Mouse (Mus musculus) hematopoietic stem cell, adult 5-6 weeks (primary cell): ENCODE results near the gene Hist1h4h. TPM values are rescaled to one million over a fixed set of nuclear protein-coding genes. Genes with fewer than 3 reads are reported as not detected.
"Not testable (repeated sequence)": the region's sequence is repeated elsewhere in the genome, so short reads cannot be mapped to it uniquely, and the experiment has no call there.

Experiments
- ATAC-seq, 2 experiments: fragments of 125-278 bp in 1 of 2; replicated peaks in 1 of 2; 2 replicates each; pipeline ENCODE4 v1.8.0; 2016 to 2017; ENCODE audit warnings: inconsistent platforms in 2 of 2, mild to moderate bottlenecking in 2 of 2, moderate number of reproducible peaks in 2 of 2, low read depth in 1 of 2, moderate TSS enrichment in 1 of 2; ENCODE audit not compliant: low FRiP score in 2 of 2, poor library complexity in 2 of 2, severe bottlenecking in 2 of 2, insufficient read depth in 1 of 2, low TSS enrichment in 1 of 2
- total RNA-seq: library from RNA; stranded (forward); fragments of 172-1452, 232-1000 nt; gene quantifications from 2 replicates; pipeline ENCODE4 v1.2.3, GENCODE M21; 2017

Hist1h4h gene
- total RNA-seq, 1 experiment from 2014 or later = 427 TPM

DNA sequence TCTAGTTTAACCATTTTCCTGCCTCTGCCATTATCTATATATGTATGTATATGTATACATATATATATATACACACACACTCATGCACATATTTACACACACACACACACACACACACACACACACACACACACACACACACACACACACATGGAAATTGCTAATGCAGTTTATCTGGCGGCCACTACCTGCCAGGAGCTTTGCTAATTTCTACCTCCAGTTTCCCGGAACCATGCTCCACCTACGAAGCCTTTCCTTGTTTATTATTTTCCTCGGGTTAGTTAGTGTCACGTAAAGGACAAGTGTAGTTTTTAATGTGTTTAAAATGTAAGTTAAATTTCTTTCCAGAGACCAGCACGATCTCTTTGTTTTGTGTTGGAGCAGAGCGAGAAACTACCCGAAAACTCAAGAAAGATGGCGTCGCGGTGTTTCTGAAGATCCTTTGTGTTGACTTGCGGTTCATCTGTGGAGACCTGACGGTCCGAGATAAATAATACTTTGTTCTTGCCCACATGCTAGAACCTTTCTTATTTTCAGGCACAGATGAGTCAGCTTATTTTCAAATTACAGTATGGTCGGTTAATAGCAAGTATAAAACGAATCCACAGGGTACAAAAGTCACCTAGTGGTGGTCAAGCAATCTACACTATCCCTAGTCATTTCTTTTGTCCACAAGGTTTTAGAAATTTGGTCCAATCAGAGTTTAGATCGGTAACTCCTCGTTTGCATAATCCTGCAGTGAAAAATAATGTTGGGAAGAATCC lies 32.0 kb downstream of the Hist1h4h start:
- peak; percentile 50 to 58; a peak in 3 of 4 replicates for ATAC-seq

DNA sequence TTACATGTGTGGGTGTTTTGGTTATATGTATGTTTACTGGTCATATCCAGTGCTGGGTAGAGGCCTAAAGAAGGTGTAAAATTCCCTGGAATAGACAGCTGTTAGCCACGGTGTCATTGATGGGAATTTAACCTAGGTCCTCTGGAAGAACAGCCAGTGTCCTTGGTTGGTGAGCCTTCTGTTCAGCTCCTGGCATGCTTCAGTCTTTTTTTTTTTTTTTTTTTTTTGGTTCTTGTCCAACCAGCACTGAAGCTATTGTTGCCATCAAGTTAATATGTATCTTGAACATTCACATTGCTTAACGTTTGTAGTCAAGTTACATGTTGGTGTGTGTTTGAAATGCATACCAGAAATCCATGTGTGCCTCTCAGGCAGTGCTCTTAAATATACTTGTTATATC lies 33.6 kb downstream of the Hist1h4h start:
- ATAC-seq = no peak

DNA sequence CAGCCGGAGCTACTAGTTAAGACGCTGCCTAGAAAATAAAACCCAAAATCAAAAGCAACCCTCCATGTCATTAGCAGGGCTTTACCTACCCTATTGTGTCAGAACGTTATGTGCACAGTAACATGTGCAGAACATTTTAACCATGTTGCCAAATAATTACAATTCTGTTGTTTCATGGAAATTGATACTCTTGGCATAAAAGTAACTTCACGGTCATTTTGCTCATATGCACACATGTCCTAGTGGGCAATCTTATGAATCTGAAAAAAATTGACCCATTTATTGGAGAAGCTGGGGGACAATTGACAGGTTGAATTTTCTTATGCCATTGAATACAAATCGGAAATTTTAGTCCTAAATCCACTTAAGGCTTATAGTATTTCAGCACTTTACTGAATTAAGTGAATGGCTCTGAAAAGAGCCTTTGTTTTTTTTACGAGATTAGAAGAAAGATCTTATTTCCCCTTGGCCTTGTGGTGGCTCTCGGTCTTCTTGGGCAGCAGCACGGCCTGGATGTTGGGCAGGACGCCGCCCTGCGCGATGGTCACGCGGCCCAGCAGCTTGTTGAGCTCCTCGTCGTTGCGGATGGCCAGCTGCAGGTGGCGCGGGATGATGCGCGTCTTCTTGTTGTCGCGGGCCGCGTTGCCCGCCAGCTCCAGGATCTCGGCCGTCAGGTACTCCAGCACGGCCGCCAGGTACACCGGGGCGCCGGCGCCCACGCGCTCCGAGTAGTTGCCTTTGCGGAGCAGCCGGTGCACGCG lies 39.6 kb downstream of the Hist1h4h start:
- ATAC-seq = not testable (repeated sequence)

DNA sequence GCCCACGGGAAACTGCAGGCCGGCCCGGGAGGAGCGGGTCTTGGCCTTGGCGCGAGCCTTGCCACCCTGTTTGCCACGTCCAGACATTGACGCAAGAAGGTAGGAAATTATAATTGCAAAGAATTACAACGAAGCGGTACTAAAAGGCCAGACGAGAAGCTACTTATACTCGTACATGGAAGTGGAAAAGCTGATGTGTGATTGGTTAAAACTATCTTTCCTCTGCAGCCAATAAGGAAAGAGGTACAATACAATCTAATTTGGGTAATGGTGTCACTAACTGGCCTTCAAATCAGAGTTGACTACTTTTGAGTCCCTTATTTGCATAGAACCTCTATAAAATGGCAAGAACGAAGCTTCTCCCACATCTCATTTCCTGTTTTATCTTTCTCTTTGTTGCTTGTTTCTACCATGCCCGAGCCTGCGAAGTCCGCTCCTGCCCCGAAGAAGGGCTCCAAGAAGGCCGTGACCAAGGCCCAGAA lies 40.2 kb downstream of the Hist1h4h start, which contains the start of the genes Hist1h2ae and Hist1h2bg:
Gene Hist1h2ae, minus strand, starts transcription at position 199 of the 482 bp plus-strand sequence.
Gene Hist1h2bg, plus strand, starts transcription at position 375 of the 482 bp plus-strand sequence.
- ATAC-seq = peak; percentile 85 to 87

DNA sequence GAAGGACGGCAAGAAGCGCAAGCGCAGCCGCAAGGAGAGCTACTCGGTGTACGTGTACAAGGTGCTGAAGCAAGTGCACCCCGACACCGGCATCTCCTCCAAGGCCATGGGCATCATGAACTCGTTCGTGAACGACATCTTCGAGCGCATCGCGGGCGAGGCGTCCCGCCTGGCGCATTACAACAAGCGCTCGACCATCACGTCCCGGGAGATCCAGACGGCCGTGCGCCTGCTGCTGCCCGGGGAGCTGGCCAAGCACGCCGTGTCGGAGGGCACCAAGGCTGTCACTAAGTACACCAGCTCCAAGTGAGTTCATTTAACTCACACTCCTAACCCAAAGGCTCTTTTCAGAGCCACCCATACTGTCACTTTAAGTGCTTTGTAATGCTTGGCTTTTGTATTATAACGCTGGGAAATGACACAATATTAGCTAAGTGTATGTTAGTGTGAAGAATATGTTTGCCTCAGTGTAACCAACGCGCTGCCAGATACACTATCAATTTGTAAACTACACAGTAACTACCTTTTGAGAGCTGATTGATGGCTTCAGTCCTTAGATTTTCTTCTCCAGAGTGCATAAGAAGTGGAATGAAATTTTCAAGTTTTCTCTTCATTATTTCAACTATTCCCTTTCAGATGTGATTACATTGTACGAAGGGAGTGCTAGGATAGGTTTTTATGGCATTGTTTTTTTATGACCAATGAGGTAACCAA lies 40.8 kb downstream of the Hist1h4h start:
- peak; percentile 3 to 6; a peak in 1 of 4 replicates for ATAC-seq

DNA sequence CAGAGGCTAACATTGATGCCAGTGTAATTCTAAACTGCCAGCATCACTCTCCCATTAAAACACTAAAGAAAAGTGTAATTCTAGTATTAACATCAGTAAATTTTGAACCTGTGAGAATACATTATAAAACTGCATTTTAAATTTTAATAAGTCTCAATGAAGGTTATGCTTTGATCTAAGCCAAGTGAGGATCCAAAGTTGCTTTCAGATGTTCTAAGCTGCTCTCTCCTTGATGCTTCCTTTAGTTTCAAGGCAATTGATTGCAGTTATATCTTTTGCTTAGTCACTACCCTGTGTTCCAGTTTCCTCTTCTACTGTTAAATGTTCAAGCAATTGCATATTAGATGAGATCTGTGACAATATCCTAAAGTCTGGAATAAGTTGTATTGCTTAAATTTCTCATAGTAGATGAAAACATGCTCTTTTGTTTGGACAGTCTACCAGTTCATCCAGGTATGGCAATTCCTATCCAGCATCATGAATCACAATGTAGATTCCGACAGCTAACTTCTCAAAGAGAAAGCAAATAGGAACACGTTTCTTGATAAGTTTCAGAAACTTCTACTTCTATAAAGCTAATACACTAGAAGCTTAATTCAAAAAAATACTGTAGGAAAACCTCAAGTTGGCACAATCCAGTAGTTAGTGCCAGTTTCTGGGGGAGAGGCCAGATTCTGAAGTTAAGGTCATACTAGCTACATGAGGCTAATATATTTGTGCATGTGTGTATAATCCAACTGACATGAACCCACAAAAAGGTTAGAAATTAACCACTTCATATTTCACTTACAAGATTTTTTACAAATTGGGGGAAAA lies 41.6 kb downstream of the Hist1h4h start:
- no peak for ATAC-seq

DNA sequence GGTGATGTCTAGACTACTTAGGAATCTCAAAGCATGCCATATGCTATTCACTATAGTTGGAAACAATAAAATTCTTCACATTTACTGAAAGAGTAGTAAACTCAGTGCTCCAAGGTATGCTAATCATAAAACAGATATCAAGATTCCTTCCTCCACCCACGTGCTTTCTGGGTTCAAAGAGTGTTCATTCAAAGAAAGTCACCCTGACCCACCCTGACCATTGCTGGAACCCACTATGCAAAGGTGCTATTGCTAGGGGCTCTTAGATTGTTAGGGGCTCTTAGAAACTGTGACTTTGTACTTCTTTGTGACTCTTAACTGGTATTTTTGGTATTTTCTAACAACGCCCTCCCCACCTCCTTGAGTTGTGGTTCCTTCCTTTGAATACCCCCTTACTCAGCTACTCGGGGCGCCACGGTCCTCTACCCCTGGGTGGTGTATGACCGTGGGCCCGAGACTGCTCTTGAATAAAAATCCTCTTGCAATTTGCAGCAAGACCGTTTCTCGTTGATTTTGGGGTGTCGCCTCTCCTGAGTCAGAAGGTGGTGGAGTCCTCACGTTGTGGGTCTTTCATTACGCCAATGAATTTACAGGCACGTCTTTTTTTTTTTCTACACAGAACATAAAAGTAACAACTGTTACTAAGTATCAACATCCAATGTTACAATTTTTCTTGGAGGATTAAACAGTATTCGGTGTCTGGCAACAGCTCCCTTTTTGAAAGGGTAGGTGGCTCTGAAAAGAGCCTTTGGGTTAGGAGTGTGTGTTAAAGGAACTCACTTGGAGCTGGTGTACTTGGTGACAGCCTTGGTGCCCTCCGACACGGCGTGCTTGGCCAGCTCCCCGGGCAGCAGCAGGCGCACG lies 42.4 kb downstream of the Hist1h4h start:
- not testable (repeated sequence) for ATAC-seq

DNA sequence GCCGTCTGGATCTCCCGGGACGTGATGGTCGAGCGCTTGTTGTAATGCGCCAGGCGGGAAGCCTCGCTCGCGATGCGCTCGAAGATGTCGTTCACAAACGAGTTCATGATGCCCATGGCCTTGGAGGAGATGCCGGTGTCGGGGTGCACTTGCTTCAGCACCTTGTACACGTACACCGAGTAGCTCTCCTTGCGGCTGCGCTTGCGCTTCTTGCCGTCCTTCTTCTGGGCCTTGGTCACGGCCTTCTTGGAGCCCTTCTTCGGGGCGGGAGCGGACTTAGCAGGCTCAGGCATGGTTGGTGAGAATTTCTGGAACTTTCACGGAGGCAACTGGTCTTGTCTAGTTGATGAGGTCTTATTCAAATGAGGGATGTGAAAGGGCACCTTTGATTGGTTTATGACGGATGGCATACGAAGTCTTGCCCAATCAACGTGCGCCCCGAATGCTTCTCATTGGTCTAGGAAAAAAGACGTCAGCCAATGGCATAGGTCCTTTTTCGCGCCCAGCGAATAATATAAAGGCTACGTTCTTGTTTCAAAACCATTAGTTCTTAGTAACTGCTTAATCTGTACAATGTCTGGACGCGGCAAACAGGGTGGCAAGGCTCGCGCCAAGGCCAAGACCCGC lies 43.2 kb downstream of the Hist1h4h start, which contains the start of the genes Hist1h2bf and Hist1h2ad:
Gene Hist1h2bf, minus strand, starts transcription at position 299 of the 627 bp plus-strand sequence.
Gene Hist1h2ad, plus strand, starts transcription at position 484 of the 627 bp plus-strand sequence.
- ATAC-seq = peak; percentile 82 to 83

DNA sequence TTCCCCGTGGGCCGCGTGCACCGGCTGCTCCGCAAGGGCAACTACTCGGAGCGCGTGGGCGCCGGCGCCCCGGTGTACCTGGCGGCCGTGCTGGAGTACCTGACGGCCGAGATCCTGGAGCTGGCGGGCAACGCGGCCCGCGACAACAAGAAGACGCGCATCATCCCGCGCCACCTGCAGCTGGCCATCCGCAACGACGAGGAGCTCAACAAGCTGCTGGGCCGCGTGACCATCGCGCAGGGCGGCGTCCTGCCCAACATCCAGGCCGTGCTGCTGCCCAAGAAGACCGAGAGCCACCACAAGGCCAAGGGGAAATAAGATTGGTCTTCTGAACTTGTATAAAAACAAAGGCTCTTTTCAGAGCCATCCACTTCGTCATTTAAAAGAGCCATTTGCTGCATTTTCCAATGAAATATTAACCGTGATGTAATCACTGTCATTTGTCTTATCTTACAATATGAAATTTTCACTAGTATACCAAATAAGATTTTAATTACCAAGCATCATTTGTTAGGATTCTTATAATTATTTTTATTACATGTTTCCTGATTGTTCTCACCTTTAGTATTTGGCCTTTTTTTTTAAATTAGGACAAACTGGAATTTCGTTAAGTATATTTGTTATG lies 43.8 kb downstream of the Hist1h4h start:
- ATAC-seq = not testable (repeated sequence)

DNA sequence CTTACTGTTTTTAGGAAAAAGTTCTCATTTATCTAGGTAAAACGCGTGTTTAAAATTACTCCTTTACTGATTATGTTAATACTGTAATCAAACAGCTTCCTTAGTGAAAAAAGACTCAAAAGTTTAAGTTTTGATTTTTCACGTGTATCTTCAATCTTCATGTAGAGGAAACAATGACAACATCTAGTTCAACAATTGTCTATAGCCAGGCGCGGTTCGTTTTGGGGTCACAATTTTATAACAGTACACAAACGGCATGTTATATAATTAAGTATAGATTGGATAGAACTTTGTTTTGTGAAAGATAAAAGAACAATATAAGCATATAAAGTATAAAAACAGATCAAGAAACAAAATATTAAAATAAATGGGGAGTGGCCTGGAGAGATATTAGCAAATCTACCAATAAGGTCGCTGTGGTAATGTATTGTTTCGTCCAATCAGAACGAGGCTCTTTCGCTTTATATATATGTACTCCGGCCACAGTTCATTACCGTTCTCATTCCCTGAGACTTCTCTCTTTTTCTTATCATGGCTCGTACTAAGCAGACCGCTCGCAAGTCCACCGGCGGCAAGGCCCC lies 44.5 kb downstream of the Hist1h4h start, which contains the start of gene Hist1h3d:
Gene Hist1h3d, plus strand, starts transcription at position 493 of the 581 bp plus-strand sequence.
- ATAC-seq = peak; percentile 35 to 47; a peak in 3 of 4 replicates

DNA sequence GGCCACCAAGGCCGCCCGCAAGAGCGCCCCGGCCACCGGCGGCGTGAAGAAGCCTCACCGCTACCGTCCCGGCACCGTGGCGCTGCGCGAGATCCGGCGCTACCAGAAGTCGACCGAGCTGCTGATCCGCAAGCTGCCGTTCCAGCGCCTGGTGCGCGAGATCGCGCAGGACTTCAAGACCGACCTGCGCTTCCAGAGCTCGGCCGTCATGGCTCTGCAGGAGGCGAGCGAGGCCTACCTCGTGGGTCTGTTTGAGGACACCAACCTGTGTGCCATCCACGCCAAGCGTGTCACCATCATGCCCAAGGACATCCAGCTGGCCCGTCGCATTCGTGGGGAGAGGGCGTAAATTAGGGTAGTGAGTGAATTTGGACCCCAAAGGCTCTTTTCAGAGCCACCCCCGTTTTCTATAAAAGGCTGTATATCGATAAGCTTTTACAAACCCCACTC lies 45.0 kb downstream of the Hist1h4h start:
- not testable (repeated sequence) for ATAC-seq

DNA sequence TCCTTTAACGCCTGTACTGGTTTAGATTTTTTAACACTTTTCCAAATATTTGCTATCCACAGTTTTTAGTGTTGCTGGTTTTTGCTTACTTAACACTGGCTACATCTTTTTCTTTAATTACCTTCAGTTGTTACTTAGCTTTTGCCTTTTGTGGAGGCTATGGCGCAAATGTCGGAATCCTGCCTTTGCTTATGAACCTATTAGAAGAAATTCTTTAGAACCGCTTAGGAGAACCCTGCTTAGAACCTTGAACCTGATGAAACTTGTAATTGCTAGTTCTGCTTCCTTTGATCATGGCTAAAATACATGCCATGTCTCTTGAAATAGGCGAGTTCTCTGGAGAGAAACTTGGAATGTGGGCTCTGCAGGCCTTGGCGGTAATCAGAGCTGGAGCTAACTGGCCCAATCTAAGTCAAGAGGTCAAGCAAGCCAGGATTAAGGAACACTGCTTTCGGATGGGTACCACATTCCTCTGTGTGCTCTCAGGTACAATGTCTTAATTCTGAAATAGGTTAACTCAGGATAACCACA lies 45.6 kb downstream of the Hist1h4h start:
- no peak for ATAC-seq

DNA sequence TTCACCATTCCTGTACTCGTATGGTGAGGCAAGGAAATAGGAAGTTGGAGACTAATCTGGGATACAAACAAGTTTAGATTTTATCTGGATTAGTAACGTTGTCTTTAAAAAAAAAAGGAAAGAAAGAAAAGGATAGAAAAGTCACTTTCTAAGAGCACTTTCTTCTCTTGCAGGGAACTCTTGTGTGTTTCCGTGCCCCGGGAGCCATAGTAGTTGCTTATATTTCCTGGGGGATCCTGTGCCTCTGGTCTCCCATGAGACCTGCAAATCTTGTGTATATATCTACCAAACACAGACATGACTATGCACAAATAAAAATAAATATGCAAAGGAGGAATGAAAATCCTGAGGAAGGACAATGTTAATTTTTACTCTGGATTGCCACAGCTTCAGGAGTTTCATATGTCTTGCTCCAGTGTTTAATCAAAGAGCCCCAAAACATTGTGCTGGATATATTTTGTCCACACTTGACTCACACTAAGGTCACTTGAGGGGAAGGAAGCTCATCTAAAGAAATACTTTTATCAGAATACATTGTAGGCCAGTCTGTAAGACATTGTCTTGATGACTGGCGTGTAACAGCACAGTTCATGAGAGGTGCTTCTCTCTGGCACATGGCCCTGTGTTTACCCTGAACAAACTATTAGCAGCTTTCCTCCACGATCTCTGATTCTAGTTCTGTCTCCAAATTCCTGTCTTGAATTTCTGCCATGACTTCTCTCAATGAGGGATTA lies 46.2 kb downstream of the Hist1h4h start:
- no peak for ATAC-seq

DNA sequence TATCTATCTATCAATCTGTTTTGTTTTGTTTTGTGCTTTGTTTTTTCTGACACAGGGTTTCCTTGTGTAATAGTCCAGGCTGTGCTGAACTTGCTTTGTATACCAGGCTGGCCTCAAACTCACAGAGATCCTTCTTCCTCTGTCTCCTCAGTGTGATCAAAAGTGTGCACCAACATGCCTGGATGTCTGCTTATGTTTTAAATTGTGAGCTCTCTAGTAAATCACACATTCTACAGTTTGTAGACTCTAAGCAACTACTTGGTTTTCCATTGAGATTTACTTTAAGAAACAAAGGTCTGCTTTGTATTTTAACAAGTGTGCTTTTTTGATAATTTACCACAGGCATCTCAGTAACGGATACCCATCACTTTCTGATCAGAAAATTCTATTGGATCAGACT lies 47.0 kb downstream of the Hist1h4h start:
- no peak for ATAC-seq
